Mouse (Mus musculus): ENCODE results near the gene Tmem86a.

The Tmem86a gene

GRCm38 (mm10) chr7:47076193-47076592 lies 25.8 kb downstream of the Tmem86a start:
- DNase-seq (ENCODE audit: low read depth, low spot score) = no peak

DNA sequence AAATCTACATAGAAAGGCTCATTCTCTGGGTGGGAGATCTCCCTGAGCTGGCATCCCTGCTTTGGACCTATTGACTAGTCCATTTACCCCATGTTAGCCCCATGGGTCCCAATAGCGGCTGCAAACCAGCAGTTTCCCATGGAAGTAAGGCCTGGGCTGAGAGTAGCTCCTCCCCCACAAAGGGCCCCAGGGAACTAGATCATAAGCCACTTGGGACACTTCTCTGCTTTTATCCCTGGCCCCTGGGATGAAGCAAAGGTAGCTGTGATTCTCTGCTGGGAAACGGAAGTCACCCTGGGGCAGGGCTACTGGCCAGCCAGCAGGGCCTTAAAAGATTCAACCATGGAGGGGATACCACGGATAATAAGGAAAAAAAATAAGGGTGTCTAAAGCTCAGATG lies 26.3 kb downstream of the Tmem86a start:
- DNase-seq (ENCODE audit: low read depth, low spot score) = no peak

DNA sequence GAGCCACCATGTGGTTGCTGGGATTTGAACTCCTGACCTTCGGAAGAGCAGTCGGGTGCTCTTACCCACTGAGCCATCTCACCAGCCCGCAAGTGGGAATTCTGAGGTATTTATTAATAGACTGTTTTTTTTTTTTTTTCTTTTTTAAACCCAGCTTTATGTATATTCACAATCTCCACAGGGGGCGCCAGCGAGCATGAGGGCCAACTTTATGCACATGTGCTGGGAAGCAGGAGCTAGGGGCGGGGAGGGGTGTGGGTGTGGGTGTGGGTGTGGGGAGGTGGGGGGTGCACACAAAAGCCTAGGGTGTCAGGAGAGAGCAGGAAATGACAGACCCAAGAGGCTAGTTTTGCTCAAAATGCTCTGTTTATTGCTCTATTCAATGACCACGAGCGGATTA lies 27.1 kb downstream of the Tmem86a start:
- peak; percentile 46 for DNase-seq (ENCODE audit: low read depth, low spot score)

DNA sequence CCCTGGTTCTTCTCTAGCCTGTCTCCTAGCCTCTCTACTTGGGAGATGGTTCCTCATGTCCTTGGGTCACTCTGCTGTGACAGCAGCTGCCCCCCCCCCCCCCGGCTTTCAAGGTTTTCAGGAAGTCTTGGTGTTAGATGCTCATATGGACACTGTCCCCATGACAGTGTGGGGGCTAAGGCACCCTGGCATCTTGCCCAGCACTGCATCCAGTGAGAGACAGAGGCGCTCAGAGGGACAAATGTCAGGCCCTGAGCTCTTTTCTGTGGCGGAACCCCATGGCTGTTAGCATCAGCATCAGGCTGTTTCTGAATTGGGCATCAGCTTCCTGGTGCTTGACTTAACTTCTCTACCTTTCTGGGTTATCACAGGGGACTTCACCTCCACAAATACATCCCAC lies 30.5 kb downstream of the Tmem86a start:
- no peak for DNase-seq (ENCODE audit: low read depth, low spot score)

- DNase-seq (ENCODE audit: low read depth, low spot score) = peak; percentile 52
These were observed 30.9 kb downstream of the Tmem86a start for GRCm38 (mm10) chr7:47081277-47081676.

DNA sequence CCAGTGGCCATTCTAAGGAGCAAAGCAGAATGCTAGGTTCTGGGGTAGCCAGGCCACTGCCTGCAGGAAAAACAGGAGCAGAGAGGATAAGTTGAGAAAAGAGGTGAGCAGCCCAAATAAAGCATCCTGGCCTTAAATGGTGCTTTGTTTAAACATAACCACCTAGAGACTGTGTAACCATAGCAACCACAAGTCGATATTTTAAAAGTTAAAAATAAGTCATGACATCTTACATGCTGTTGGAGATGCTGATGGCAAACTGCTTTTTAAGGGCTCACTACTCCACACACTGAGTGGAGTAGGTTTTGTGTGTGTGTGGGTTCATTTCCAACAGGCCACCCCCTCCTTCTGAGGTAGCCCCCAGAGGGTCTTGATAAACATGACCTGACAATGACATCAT lies 34.7 kb downstream of the Tmem86a start:
- no peak for DNase-seq (ENCODE audit: low read depth, low spot score)

DNA sequence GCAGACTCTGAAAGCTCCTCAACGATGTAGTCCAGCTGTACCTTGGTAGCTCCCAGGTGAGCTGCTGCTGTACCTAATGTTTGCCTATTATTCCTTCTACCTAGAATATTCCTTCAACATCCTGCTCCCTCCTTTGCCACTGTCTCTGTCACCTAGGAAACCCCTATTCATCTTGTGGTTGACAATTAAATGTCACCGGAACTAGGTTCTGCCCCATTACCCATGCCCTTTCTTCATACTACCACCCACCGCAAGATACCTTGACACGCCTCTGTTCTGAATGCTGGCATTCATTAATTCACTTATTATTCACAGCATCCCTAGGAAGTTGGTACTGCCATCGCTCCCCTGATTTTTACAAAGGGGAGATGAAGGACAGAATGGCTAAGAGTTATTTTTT lies 43.5 kb downstream of the Tmem86a start:
- no peak for DNase-seq (ENCODE audit: low read depth, low spot score)

DNA sequence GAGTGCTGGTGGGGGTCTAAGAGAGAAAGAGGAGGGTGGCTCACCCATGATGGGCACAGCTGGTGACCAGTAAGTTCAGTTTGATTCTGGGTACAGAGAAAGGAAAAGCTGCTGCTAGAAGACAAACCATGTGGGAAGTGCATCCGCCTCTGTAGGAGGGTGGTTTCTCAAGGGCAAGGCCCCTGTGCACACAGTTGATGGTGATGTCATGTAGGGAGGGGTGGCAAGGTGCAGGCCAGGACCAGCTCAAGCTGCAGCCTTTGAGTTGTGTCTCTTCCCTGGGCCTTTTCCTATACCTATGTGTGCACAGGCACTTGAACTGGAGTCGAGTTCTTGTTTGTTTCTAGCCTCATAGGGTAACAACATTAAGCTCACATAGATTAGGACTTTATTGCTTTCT lies 44.6 kb downstream of the Tmem86a start:
- no peak for DNase-seq (ENCODE audit: low read depth, low spot score)

DNA sequence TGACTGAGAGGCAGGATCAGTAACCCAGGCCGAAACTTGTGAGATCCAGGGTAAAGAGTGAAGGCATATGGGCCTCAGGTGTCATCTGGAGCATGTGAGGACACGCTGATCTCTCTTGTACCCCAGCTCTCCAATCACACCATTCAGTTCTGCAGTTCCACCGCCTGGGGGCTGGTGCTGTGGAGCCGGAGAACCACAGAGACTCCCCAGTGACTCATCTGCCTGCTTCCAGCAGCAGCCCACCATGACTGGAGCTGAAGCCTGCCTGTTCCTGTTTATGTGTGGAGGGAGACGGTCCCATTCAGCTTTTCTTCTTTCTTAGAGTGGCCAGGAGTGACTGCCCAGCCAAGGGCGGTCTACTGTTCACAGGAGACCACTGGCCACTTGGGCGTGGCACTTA lies 47.6 kb downstream of the Tmem86a start:
- DNase-seq (ENCODE audit: low read depth, low spot score) = no peak

GRCm38 (mm10) chr7:47099306-47099705 lies 48.9 kb downstream of the Tmem86a start:
- no peak for DNase-seq (ENCODE audit: low read depth, low spot score)

DNA sequence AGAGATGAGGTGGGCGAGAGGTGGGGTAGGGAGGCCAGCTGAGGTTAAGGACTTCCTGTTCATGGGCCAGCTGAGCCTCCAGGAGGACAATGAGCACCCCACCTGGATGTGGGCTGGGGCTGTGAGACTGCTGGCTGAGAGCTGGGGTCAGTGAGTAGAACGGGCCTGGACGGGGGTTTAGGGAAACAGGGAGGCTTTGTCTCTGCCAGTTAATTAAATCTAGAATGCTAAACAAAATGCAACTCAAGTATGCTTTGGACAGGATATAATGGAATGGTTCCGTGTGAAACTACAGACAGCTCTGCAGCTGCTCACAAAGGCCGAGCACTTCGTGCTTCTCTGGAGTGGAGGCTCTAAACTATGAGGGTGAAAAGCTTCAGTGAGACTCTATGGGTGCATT lies 50.2 kb downstream of the Tmem86a start:
- DNase-seq (ENCODE audit: low read depth, low spot score) = no peak

DNA sequence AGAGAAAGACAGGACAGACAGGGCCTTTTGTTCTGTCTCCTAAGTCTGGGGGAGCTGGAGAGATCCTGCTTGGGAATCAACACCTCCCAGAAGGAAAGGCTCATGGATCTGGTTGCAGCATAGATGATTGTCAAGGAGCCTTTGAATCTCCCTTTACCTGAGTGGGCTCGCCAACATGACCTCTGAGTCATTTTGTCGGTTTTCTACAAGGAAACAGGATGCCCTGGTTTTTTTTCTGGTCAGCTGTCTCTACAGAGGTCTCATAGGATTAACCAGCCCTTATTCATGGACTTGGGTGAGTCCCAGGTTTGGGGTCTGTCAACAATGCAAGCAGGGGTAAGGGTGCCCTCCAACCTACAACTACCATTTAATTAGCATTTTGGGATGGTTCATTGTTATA lies 52.6 kb downstream of the Tmem86a start:
- no peak for DNase-seq (ENCODE audit: low read depth, low spot score)

DNA sequence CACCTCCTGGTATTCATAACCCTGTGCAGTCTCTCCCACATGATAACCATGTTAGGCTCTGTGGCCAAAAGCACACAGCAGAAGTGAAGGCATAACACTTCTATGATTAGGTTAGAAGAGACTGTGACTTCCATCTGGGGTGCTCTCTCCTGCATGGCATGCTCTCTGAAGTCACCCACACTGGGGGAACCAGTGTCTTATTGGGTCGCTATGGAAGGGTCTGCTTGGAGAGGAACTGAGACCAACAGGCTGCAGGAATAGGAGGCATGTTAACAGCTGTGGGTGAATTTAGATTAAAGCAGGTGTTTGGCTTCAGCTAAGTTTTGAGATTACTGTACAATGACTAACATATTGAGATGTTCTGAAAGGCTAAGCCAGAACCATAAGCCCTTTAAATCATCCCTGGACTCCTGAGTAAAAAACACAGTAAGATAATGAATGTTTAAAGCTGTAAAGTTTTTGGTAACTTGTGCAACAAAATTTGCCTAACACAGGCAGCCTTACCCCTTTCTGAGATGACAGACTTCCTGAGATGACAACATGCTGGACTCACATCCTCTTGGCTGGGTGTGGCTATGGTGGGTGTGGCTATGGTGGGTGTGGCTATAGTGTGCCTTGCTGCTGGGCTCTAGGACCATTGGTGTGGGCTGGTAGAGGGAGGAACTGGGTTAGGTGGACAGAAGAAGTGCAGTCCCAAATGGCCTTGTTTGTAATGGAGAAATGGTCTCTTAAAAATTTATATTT lies 53.4 kb downstream of the Tmem86a start:
- DNase-seq (ENCODE audit: low read depth, low spot score) = peak; percentile 91
